Mouse (Mus musculus) heart, embryonic 16.5 days (tissue): ENCODE results near the gene Ackr2. TPM values are rescaled to one million over a fixed set of nuclear protein-coding genes. Genes with fewer than 3 reads are reported as not detected.

Experiments used
- ATAC-seq: fragments of 200-750 bp; cut with Nextera tagmentation; replicated peaks from 2 replicates; pipeline ENCODE4 v1.8.0; 2017; ENCODE audit warnings: moderate number of reproducible peaks; ENCODE audit not compliant: insufficient read depth, low FRiP score; ENCODE audit errors: extremely low read depth
- H3K27ac ChIP-seq: fragments of 300-500 bp; sonication (generic); 2 replicates; pipeline ENCODE4 v1.5.1; 2014; ENCODE audit warnings: mild to moderate bottlenecking, low read length, control low read depth, moderate library complexity
- H3K27me3 ChIP-seq: fragments of 300-500 bp; sonication (generic); 2 replicates; pipeline ENCODE4 v1.6.1; 2014; ENCODE audit warnings: low read length, mixed read lengths; ENCODE audit not compliant: control insufficient read depth, insufficient read depth
- H3K36me3 ChIP-seq: fragments of 300-500 bp; sonication (generic); 2 replicates; pipeline ENCODE4 v1.6.1; 2014; ENCODE audit not compliant: control insufficient read depth, insufficient read depth
- H3K4me1 ChIP-seq: fragments of 300-500 bp; sonication (generic); 2 replicates; pipeline ENCODE4 v1.6.1; 2014; ENCODE audit warnings: low read length, mixed read lengths; ENCODE audit not compliant: control insufficient read depth, insufficient read depth
- H3K4me2 ChIP-seq: fragments of 300-500 bp; sonication (generic); 2 replicates; pipeline ENCODE4 v1.6.1; 2014; ENCODE audit warnings: low read depth, mild to moderate bottlenecking, control low read depth, low read length
- H3K4me3 ChIP-seq: fragments of 300-500 bp; sonication (generic); 2 replicates; pipeline ENCODE4 v1.5.1; 2014; ENCODE audit warnings: mild to moderate bottlenecking, control low read depth, low read length
- H3K9ac ChIP-seq: fragments of 300-500 bp; sonication (generic); 2 replicates; pipeline ENCODE4 v1.6.1; 2014; ENCODE audit warnings: low read length, control low read depth
- H3K9me3 ChIP-seq: fragments of 300-500 bp; sonication (generic); replicated peaks from 2 replicates; pipeline ENCODE4 v1.6.1; 2016; ENCODE audit warnings: low read length; ENCODE audit not compliant: control insufficient read depth
- WGBS: fragments of 180-500 bp; shearing (Covaris S2); extraction: QIAGEN DNeasy Blood & Tissue Kit; methylation state at CpG from one replicate; pipeline ENCODE4 v1.1.7; 2014; 5-methylcytosine and 5-hydroxymethylcytosine counted together
- polyA plus RNA-seq: library from polyadenylated mRNA; unstranded; fragments of >200 nt; fragmentation: Nextera tagmentation; extraction: Ambion mirVana; gene quantifications from 2 replicates; pipeline ENCODE4 v1.2.1, GENCODE M21; 2015

The Ackr2 gene
- polyA plus RNA-seq, 1 experiment from 2014 or later, result 2.1 TPM

DNA sequence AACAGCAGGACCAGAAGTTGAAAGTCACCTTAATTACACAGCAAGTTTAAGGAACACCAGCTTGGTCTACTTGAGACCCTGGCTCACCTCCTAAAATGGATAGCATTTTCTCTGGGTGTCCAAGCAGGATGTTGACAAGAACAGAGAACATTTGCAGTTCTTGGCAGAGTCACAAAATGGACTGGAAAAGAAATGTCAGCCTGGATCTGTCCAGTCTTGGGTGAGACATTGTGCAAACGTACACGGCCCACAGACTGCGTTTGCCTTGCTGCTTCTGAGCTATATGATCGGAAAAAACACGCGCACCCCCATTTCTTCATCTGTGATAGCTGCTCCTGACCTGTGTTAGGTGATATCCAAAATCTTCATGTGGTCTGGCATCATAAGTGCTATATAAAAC lies 30.5 kb upstream of the Ackr2 start:
- no peak; the same call in 1 of the 2 replicates for ATAC-seq
- Histone ChIP-seq H3K27ac (no peak overlapping the region), H3K4me1 (no peaks in the 10 kb centered on the region), H3K4me2 (no peak overlapping the region), H3K9me3 (no peaks in the 10 kb centered on the region), H3K9ac (no peak overlapping the region), H3K4me3 (no peak overlapping the region), H3K36me3 (no peaks in the 10 kb centered on the region), H3K27me3 (no peaks in the 10 kb centered on the region)
- whole genome bisulfite sequencing, result 66% methylated on average over 6 of the region's 6 CpGs

DNA sequence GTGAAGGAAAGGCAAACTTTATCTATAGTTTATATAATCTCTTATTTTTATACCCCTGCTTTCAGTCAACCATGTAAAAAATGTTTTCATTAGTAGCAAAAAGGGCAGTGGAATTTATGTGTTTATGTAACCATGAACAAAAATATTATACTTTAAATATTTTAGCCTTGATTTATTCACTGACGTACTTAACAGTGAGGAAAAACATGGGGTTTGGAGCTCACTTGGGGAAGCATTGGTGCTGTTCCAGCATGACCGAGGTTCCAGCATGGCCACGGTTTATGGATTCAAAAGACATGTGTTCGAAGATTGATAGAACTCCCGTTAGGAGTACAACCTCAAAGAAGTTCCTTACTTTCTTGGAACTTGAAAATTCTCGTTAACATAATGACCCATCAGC lies 29.9 kb upstream of the Ackr2 start:
- Histone ChIP-seq H3K9me3 (no peaks in the 10 kb centered on the region), H3K9ac (no peak overlapping the region), H3K36me3 (no peaks in the 10 kb centered on the region), H3K4me3 (no peak overlapping the region), H3K4me1 (no peaks in the 10 kb centered on the region), H3K27me3 (no peaks in the 10 kb centered on the region), H3K4me2 (no peak overlapping the region), H3K27ac (no peak overlapping the region)
- WGBS, result 67% methylated on average over 6 of the region's 6 CpGs
- ATAC-seq, result no peak

DNA sequence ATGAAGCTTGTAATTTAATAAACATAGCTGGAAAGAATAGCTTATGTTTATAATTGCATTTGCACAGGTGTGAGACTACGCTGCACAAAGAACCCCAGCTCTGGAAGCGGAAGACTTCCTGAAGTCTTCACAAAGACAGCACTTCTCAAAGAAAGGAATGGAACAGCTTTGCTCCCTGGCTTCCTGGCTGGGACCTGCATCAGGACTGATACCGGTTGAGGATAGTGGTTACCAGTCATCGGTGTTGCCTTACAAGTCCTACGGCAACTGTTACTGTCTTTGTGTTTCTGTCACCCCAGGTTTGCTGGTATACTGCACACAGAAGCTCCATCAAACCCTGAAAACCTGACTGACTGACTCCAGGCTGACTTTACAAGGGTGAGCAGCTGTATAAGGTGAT lies 28.7 kb upstream of the Ackr2 start:
- no peak for ATAC-seq
- H3K9me3 ChIP-seq, result no peaks in the 10 kb centered on the region
- no peaks in the 10 kb centered on the region for H3K27me3 ChIP-seq
- no peak overlapping the region for H3K4me2 ChIP-seq
- H3K4me1 ChIP-seq, result no peaks in the 10 kb centered on the region
- no peaks in the 10 kb centered on the region for H3K36me3 ChIP-seq
- no peak overlapping the region for H3K27ac ChIP-seq
- WGBS, result 90% methylated on average over 5 of the region's 5 CpGs
- no peak overlapping the region for H3K9ac ChIP-seq
- no peak overlapping the region for H3K4me3 ChIP-seq

DNA sequence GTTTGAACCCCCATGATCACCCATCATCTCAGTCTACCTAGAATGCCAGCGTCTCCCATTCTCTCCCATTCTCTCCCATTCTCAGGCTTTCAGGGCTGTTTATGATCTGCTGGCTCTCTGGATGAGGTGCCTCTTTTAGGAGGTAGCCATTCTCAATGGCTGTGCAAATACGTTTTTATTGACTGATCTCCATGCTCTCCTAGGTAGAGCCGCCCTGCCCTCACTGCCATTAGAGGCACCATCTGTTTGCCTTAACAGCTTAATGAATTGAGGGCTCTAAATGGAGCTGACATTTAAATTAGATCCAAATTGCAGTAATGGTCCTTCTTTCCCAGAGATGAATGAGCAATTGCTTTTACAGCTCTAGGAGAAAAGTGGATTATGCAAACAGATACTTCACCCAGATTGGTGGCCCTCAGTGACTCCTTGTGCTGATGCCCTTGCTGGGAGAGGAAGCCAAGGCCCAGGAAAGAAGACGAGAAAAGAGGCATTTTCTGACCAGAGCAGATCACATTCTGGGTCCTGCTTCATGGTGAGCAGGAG lies 28.1 kb upstream of the Ackr2 start:
- 60% methylated on average over 4 of the region's 4 CpGs for WGBS
- no peaks in the 10 kb centered on the region for H3K27me3 ChIP-seq
- H3K4me2 ChIP-seq, result no peak overlapping the region
- no peak for ATAC-seq
- no peak overlapping the region for H3K27ac ChIP-seq
- H3K36me3 ChIP-seq, result no peaks in the 10 kb centered on the region
- H3K9ac ChIP-seq, result no peak overlapping the region
- H3K4me3 ChIP-seq, result no peak overlapping the region
- no peaks in the 10 kb centered on the region for H3K9me3 ChIP-seq
- H3K4me1 ChIP-seq, result no peaks in the 10 kb centered on the region

DNA sequence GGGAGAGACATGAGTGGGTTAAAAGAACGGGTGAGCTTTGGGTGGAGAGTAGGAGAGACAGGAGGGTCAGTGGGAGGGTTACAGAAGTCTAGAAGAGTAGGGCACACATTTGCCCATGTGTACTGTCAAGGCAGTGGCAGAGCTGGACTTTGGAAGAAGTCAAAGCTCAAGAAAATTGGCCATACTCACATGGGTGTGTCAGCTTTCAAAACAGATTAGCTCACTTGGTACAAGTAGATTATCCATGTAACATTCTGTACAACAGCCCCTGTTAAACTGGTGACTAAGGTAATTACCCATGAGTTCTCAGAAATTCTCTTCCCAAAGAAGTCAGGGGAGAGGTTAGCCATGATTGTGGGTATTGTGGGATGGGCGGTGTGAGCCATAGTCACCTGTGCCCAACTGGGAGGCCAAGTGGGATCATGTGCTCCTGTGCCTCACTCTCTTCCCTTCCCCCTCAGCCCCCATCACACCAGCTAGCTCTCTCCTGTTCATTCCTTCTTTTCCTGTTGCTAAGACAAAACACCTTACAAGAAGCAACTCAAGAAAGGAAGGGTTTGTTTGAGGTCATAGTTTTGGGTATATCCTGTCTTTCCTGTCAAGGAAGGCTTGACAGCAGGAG lies 26.0 kb upstream of the Ackr2 start:
- 68% methylated on average over 2 of the region's 2 CpGs for WGBS
- H3K27me3 ChIP-seq, result no peaks in the 10 kb centered on the region
- H3K9ac ChIP-seq, result no peak overlapping the region
- no peaks in the 10 kb centered on the region for H3K36me3 ChIP-seq
- H3K4me2 ChIP-seq, result no peak overlapping the region
- no peaks in the 10 kb centered on the region for H3K4me1 ChIP-seq
- H3K9me3 ChIP-seq, result no peaks in the 10 kb centered on the region
- no peak overlapping the region for H3K4me3 ChIP-seq
- no peak for ATAC-seq
- H3K27ac ChIP-seq, result no peak overlapping the region

GRCm38 (mm10) chr9:121873578-121873977 lies 24.6 kb upstream of the Ackr2 start:
- Histone ChIP-seq H3K4me1 (no peaks in the 10 kb centered on the region), H3K27ac (no peak overlapping the region), H3K36me3 (no peaks in the 10 kb centered on the region), H3K9ac (no peak overlapping the region), H3K27me3 (no peaks in the 10 kb centered on the region), H3K9me3 (no peaks in the 10 kb centered on the region), H3K4me3 (no peak overlapping the region), H3K4me2 (no peak overlapping the region)
- no peak for ATAC-seq

DNA sequence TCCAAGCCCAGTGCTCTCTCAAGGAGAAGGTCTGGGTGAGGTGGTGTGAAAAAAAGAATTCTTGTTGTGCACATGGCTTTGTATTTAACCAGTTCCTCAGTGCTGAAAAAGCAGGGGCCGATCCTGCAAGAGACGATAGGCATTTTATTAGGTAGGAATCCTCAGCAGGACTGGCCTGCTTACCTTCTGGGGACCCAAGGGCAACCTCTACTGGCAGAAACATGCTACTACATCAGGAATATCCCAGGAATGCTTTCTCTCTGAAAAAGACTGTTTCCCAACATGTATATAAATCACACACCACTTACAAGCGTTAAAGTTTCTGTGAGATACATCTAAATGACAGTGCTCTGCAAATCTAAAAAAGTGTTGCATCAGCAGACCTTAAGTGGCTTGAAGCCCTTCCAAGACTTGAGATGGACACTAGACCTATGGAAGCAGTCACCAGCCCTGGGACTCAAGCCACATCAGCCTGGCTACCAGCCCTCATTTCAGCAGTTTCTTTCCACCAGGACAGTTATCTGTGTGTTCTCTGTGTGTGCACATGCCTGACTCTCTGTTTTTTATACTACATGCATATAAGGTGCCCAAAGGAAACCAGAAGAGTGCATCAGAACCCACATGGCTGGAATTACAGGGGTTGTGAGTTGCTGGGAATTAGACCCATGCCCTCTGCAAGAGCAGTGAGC lies 21.0 kb upstream of the Ackr2 start:
- 0 out of 2 replicates have a peak, but pooled peaks have one; percentile 28 for ATAC-seq
- Histone ChIP-seq H3K27me3 (no peaks in the 10 kb centered on the region), H3K27ac (no peak overlapping the region), H3K4me2 (no peak overlapping the region), H3K4me3 (no peak overlapping the region), H3K9ac (no peak overlapping the region), H3K9me3 (no peaks in the 10 kb centered on the region), H3K4me1 (no peaks in the 10 kb centered on the region), H3K36me3 (no peaks in the 10 kb centered on the region)
- 11% methylated on average over 3 of the region's 3 CpGs for WGBS

- Histone ChIP-seq H3K9me3 (no peaks in the 10 kb centered on the region), H3K4me2 (peak overlapping the region; percentile 40), H3K27ac (no peak overlapping the region), H3K27me3 (no peaks in the 10 kb centered on the region), H3K9ac (no peak overlapping the region), H3K4me1 (no peaks in the 10 kb centered on the region), H3K4me3 (no peak overlapping the region), H3K36me3 (no peaks in the 10 kb centered on the region)
- no peak; the same call in 1 of the 2 replicates for ATAC-seq
- 22% methylated on average over 14 of the region's 14 CpGs for WGBS
Measured at GRCm38 (mm10) chr9:121880840-121881239, 17.3 kb upstream of the Ackr2 start.

DNA sequence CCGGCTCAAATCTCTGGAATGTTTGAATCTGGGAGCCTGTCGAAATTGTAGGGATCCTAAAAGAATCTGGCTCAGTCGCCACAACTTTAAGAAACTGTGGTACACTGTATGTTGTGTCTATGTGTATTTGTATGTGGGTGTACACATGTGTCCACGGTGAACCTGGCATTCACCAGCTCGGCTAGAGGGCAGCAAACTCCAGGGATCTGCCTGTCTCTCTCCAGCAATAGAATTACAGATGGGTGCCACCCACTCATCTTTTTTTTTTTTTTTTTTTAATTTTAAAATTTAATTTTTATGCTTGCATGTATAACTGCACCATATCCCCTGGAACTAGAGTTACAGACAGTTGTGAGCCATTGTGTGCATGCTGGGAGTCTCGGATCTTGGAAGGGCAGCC lies 16.9 kb upstream of the Ackr2 start:
- Histone ChIP-seq H3K27me3 (no peaks in the 10 kb centered on the region), H3K36me3 (no peaks in the 10 kb centered on the region), H3K9me3 (no peaks in the 10 kb centered on the region), H3K9ac (no peak overlapping the region), H3K4me2 (no peak overlapping the region), H3K27ac (peak overlapping the region; percentile 27; the same call in 1 of the 2 replicates), H3K4me1 (no peaks in the 10 kb centered on the region), H3K4me3 (no peak overlapping the region)
- no peak for ATAC-seq
- WGBS, result 62% methylated on average over 6 of the region's 6 CpGs
